Mouse (Mus musculus) thymus, postnatal 14 days (tissue): Measurements from ENCODE around the gene Slc29a3.
"Not testable (repeated sequence)": the region's sequence is repeated elsewhere in the genome, so short reads cannot be mapped to it uniquely, and the experiment has no call there.

Experiments
- DNase-seq: peaks from one replicate; pipeline ENCODE4 v3.0.0; 2021

Slc29a3 gene

GRCm38 (mm10) chr10:60762126-60762525 is 9.5 kb upstream of the Slc29a3 start:
- DNase-seq: no peak

DNA sequence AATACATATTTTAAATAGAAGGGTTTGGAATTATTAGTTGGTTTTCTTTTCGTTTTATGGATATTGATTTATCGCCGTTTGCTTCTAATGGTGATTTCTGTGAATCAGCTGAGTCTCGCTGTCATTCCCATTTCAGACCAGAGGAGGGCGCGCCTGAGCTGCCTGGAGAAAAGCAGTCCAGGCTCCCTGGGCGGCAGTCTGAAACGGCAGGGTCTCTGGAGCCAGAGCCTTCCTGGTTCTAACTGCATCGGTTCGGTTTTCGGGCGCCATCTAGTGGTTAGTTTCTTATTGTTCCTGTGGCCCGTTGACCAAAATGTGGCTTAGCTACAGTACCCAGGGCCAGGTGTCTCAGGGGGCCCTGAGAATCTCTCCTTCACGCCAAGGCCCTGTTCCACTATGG is 7.8 kb upstream of the Slc29a3 start:
- DNase-seq: peak; percentile 92

DNA sequence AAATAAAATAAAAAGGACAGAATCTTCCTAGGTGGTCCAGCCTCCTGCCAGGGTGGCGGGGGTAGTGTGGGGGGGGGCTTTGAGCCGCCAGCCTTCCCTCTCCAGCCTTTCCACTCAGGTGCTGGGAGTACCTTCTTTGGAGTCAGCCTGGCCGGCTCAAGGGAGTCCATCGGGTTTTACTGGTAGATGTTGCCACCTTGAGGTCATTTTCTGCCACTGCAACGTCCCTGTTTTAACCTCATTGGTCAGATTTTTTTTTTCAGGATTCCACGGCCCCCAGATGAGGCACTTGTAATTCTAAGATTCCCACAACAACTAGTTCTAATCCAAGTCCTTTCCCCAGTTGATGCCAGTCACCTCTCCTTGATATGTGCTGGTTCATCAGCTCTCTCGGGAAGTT is 4.4 kb upstream of the Slc29a3 start:
- DNase-seq: peak; percentile 70

DNA sequence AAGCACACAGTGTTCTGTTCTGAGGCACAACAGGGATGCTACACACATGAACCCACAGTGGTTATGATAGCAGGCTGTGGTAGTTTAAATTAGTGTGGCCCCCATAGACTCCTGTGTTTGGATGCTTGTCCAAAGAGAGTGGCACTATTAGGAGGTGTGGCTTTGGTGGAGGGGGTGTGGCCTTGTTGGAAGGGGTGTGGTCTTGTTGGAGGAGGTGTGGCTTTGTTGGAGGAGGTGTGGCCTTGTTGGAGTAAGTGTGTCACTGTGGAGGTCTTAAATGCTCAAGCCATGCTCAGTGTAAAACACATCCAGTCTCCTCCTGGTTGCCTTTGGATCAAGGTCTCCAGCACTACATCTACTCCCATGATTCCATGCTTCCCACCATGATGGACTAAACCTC is 3.6 kb upstream of the Slc29a3 start:
- DNase-seq: no peak

- DNase-seq: no peak
These were observed 1.3 kb upstream of the Slc29a3 start for GRCm38 (mm10) chr10:60753941-60754340.

- DNase-seq: peak; percentile 63
These were observed 667 bp upstream of the Slc29a3 start for GRCm38 (mm10) chr10:60753261-60753660.

DNA sequence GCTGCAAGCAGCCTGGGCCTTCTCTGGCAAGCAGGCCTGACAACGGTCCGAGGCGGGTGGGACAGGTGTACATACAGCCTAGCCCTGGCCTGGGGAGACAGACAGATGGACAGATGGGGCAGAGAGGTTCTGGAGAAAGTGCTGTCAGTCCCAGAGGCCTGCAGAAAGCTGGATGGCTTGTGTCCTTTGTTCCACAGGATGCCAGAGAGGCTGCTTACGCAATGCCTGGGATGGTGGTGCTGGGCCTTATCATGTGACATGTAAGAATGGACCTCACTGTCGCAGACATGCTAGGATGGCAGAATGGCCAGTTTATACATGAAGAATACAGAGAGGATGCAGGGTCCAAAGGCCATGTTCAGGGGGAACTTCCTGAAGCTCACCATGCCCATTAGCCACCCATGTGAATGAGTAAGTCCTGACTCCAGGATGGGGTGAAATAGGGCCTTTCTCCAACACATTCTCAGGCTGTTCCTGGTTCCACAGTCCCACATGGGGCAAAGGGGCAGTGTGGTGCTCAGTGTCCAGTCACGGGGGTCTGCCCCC is 4.9 kb downstream of the Slc29a3 start:
- DNase-seq: no peak

DNA sequence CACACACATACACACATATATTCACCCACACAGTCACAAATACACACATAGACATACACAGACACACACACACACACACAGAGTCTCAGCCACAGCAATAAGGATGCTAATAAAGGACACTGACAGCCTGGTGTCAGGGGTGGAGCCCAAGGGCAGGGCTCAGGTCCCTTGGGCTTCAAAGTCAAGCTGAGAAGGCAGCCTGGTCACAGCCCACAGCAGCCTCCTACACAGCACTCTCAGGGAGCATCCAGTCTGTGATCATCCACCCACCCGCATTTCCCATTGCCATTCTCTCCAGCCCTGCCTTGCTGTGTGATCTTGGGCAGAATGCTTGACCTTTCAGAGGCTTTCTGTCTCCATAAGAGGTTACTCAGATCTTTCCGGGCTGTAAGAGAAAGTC is 6.1 kb downstream of the Slc29a3 start:
- no peak for DNase-seq

GRCm38 (mm10) chr10:60744543-60745290 is 7.9 kb downstream of the Slc29a3 start:
- no peak for DNase-seq

GRCm38 (mm10) chr10:60743681-60744080 is 8.9 kb downstream of the Slc29a3 start:
- DNase-seq: no peak

- no peak for DNase-seq
These were observed 9.7 kb downstream of the Slc29a3 start for GRCm38 (mm10) chr10:60742942-60743341.

GRCm38 (mm10) chr10:60742296-60742695 is 10.3 kb downstream of the Slc29a3 start:
- not testable (repeated sequence) for DNase-seq

- DNase-seq: peak; percentile 41
These were observed 11.2 kb downstream of the Slc29a3 start for GRCm38 (mm10) chr10:60741435-60741834.

DNA sequence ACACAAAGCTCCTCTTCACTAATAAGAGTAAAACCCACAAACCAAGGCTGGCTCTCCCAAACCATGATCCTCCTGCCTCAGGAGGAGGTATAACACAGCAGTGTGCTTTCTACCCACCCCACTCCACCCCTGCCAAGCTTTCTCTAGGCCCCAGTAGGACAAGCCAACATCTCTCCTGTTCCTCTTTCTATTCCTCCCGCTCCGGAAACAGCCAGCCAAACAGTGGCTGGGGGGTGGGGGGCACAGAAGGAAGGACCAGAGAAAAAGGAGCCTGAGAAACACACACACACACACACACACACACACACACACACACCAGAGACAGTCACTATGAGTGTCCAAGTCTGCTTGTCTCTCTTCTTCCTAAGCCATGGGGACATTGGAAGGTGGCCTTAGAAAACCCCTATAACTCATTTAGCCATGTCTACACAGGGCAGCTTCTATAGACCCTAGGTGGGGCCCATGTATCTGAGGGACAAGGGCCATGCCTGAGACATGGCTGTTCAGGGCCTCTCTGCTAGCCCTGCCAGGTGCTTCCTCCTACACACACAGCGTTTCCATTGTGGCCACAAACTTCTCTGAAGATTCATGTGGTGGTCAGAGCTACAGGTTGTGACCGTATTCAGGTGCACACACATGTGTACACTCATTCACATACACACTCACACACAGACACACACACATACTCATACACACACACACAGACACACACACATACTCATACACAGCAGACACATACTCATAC is 12.8 kb downstream of the Slc29a3 start:
- peak; percentile 41 for DNase-seq

GRCm38 (mm10) chr10:60737886-60738640 is 14.5 kb downstream of the Slc29a3 start:
- no peak for DNase-seq

- DNase-seq: no peak
These were observed 15.3 kb downstream of the Slc29a3 start for GRCm38 (mm10) chr10:60737169-60737728.

DNA sequence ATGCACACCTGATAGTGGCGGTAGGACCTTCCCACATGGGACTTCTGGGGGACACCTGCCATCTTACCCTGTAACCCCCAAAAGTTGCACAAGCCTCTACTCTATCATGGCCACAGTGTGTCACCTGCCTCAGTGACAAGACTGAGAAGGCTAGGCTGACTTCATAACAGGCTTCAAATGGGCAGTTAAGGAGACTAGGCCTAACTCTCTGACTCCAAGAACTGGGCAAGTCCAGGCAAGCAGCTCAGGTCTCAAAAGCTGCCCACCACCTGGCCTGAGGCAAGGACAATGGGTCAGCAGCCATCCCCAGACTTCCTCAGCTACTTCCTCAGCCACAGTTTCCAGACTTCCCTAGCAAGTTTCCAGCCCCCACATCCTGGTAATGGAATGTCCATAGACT is 16.9 kb downstream of the Slc29a3 start:
- no peak for DNase-seq

DNA sequence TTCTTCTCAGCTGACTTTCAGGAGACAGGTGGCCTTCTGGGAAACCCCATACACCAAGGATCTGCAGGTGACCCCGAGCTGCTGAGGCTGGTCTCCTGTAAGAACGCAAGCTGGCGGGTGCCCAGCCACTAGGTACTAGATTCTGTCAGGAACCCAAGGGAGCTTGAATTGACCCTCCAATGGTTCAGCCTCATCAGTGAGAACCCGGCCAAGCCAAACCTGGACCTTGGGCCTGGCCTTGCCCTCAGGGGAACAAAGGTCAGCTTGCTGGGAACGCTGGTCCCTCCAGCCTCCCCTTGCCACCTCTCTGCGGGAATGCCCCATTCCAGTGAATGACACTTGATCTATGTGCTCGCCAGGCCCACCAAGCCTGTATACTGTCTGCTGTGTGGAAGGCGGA is 19.1 kb downstream of the Slc29a3 start:
- DNase-seq: no peak

DNA sequence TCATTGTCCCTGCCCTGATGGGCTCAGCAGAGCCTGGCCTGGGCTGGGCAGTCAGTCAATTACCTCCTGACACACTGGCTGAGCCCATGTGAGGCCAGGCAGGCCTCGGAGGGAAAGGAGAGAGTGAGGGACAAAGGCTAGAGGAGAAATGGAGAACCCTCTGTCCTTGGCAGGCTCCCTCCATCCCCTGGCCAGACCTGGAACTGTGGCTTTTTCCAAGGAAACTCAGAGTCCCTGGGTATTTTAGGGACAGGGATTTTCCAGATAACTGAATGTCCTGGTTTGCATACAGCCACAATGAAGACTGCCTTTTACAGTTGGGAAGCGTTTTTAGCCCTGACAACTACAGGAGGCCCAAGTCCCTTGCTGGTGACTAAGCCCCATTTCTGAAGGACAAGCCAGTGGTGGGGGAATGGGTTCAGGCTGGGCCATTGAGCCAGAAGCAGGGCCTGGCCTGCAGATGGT is 20.2 kb downstream of the Slc29a3 start:
- no peak for DNase-seq

GRCm38 (mm10) chr10:60731742-60732141 is 20.9 kb downstream of the Slc29a3 start:
- no peak for DNase-seq

DNA sequence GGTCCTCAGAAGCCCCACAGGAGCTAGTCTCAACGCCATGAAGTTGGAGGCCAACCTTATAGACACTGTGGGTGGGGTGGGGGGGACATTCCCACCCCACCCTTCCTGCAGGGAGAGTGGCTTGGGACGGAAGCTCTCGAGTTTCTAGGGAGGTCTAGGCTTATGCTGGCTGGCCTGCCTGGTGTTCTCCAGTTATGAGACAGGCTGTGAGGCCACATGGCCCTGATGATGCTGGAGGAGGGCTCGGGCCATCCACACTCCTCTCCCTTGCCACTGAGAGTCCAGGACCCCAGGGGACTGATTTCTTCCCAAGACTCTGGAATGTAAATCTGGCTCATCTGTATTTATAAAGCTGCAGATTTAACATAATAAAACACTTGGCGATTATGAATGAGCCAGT is 25.3 kb downstream of the Slc29a3 start:
- DNase-seq: no peak

DNA sequence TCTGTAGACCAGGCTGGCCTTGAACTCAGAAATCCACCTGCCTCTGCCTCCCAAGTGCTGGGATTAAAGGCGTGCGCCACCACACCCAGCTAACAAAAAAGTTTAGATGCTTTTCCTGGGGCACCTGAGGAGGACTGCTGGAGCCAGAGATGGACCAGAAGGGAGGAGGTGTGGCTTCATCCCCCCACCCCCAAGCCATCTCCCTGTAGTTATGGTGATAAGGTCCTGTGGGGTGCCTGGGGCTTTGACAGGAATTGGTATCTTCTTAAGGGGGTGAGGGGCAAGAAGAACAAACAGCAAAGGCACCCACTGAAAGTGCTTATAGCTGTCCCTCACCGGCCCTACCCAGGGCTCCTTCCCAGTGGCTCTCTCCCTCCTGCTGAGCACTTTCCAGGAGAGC is 25.7 kb downstream of the Slc29a3 start:
- DNase-seq: no peak

DNA sequence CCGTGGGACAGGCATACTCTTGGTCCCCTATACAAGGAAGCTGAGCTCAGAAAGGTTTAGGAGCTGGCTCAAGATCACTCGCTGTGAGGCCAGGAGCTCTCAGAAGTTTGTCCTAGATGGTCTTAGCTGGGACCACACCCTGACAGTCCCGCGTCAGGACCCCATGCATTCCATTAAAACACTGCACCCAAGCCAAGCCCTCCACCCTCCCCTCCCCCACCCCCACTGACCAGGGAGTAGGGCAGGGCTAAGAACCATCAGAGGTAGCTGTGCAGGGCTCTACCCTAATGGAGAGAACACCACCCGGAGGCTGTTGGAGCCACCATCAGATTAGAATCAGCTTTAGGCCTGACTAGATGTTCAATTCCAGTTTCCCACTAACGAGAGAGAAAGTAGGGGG is 28.1 kb downstream of the Slc29a3 start:
- no peak for DNase-seq
